Mouse (Mus musculus): ENCODE results near the gene Synj2. TPM values are rescaled to one million over a fixed set of nuclear protein-coding genes. Genes with fewer than 3 reads are reported as not detected.

The Synj2 gene
- polyA plus RNA-seq, 1 experiment from 2014 or later, result 2.2 TPM

DNA sequence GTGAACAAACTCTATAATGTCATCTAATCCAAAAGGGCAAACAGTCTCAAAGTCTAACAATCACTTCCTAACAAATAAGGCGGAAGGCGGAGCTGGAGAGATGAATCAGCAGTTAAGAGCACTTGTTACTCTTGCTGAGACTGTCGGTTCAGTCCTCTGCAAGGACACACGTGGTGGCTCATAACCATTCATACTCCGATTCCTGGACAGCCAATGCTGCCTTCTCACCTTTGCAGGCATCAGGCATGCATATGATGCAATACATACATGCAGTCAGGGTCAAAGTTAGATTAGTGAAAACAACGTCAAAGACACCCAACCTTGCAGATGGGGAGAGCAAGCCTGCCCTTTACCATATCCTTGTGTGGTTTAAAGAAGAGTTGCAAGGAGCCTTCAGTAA is 150.5 kb downstream of the Synj2 start:
- Histone ChIP-seq H3K9me3 (ENCODE audit: control insufficient read depth, low read length) (no peaks in the 10 kb centered on the region), H3K9ac (replicated peaks; ENCODE audit: low read depth, low read length) (no peak overlapping the region), H3K36me3 (ENCODE audit: control insufficient read depth, insufficient read depth, low read length) (0 out of 2 replicates have a peak, but pooled peaks cover 2% of the 10 kb centered on the region), H3K27me3 (ENCODE audit: control insufficient read depth, insufficient read depth, low read length) (no peaks in the 10 kb centered on the region), H3K4me2 (ENCODE audit: low read depth, low read length) (no peak overlapping the region), H3K4me3 (ENCODE audit: low read depth, low read length) (no peak overlapping the region), H3K4me1 (ENCODE audit: control insufficient read depth, insufficient read depth, low read length) (no peaks in the 10 kb centered on the region), H3K27ac (ENCODE audit: low read depth, low read length) (no peak overlapping the region)
- 90% methylated on average over 6 of the region's 6 CpGs for WGBS
- ATAC-seq (ENCODE audit: low read depth), result no peak

Other genes with a start within 250 kb of the Synj2 start
- 6.1 and 10.6 TPM in 2 replicates for gene Snx9, start 100.0 kb upstream of the Synj2 start, polyA plus RNA-seq (2014; fragmentation: Nextera tagmentation; extraction: Ambion mirVana)
- gene Serac1, start 138.5 kb downstream of the Synj2 start, polyA plus RNA-seq (2014; fragmentation: Nextera tagmentation; extraction: Ambion mirVana), result 12.6 and 13.0 TPM in 2 replicates
- gene Gtf2h5, start 138.5 kb downstream of the Synj2 start, polyA plus RNA-seq (2014; fragmentation: Nextera tagmentation; extraction: Ambion mirVana), result 217 and 229 TPM in 2 replicates
- gene Tulp4, start 165.2 kb downstream of the Synj2 start, polyA plus RNA-seq (2014; fragmentation: Nextera tagmentation; extraction: Ambion mirVana), result 162 and 238 TPM in 2 replicates